Mouse (Mus musculus) ovary, postnatal 36 days (tissue): ENCODE measurements around the gene Gm8947.
"Not testable (repeated sequence)": the region's sequence is repeated elsewhere in the genome, so short reads cannot be mapped to it uniquely, and the experiment has no call there.

Source experiments
- DNase-seq: peaks from one replicate; pipeline ENCODE4 v3.0.0; 2022; ENCODE audit warnings: low spot score, mixed read lengths

Gm8947 gene

DNA sequence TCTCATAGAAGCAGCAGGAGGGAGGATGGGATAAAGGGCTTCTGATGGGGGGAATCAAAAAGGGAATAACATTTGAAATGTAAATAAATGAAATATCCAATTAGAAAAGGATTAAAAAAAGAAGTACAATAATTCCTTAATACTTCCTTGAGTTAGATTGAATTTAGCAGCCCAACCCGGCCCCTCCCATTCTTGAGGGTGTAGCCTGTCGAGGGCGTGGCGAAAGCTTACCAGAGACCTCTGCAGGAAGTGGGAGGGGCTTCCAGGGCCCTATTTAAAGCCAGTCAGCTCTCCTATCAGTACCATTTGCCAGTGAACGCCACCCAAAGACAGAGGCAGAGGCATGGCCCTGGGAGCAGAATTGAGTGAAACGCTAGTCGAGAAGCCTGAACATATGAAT is at the start of gene Gm8947:
Gene Gm8947 (plus strand): TSS at position 302 of the 400 bp plus-strand sequence.
- DNase-seq: not testable (repeated sequence)

DNA sequence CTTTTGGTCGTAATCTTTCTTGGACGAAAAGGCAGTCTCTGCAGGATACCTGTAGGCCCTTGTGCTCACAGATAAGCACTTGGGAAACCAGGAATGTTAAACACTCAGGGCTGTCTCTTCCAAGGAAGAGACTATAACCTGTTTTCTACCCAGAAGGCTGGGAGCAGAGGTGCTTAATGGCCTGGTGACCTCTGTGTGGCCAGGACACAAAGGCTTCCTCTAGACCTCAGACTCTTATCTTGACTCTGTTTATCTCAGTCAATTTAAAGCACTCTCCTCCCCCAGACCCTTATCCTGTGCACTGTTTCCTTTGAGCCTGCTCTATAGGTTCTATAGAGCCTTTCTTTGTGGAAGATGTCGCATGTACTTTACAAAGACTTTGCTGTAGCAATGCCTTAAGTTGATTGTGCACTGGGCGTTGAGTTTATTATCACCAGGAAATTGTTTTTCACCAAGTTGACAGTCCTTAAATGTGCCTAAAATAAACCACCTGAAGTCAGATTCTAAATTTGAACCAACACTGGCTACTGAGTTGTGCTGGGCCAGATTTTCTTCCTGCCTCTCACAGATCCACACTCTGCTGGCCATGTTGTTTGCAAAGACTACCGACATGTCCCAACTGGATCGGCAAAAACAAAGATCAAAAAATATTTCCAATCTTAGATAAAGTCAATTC is 47.6 kb upstream of the Gm8947 start:
- DNase-seq: no peak

DNA sequence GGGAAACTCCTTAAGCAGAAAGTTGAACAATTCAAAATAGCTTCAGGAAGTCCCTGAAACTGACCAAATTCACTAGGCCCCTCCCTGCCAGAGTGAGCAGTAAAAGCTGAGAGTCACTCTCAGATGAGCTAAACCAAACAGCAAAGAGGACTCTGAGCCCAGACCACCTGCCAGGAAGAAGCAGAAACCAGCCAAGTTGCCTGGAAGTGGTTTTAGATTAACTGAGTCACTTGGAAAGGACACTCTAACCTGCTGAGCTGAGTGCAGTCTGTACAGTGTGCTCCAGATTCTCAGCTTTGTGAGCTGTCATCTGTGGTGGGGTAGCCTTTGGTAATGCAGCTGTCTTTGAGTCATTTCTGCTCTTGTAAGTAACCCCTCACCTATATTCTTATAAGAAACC is 44.4 kb upstream of the Gm8947 start:
- no peak for DNase-seq

DNA sequence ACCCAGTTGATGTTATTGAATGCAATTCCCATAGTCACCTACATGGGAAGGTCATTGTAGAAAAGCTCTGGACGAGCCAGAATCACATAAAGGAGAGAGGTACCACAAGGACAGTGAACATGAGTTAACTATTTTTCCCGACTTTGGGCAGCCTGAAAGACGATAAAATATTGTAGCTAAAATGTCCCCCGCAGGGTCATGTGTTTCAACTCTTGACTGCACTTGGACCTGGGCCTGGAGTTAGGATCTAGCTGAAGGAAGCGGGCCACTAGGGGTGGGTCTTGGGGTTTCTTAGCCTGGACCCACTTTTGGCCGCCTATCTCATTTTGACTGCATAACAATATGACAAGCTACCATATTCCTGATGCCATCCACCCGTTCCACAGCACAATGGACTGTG is 42.0 kb upstream of the Gm8947 start:
- no peak for DNase-seq

DNA sequence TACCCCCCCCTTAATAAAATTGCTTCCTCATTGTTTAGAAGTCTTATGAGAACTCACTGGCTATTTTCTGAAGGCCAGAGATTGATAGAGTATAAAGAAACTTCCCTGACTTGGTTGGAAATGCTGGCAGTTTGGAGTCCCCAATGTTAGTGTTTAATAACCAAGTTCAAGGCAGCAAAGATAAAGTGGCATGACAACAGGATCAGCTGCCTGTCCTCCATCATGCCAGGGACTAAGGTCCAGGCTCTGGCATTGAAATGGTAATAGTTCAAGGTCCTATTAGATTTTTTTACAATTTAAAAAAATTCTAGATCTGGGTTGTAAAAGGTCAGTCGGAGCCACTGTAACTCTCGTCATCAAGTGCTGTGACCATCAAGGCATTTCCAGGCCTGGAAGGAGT is 41.1 kb upstream of the Gm8947 start:
- no peak for DNase-seq

DNA sequence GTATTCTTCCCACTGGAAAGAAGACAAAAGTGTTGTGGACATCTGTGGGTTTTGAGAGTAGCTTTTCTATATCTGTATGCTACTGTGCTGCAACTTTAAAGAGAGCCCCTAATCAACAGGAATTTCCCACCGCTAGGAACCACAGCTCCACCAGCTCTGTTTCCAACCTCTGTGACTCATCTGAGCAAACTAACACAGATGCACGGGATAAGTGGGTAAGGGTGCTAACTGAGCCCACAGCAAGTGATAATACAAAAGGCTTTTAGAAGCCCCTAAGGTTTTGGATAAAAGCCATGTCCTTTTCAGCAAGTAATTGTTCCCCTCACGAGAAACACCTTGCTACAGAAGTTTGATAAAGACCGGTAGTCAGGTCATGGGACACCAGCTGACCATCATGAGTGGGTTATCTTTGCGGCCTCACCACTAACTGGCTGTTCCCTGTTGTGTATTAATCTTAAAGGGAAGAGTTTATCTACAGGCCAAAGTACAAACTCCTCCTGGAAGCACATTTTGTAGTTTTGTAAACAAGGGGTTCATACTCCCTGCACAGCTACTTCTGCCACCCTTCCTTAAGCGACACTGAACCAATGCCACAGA is 39.0 kb upstream of the Gm8947 start:
- no peak for DNase-seq

DNA sequence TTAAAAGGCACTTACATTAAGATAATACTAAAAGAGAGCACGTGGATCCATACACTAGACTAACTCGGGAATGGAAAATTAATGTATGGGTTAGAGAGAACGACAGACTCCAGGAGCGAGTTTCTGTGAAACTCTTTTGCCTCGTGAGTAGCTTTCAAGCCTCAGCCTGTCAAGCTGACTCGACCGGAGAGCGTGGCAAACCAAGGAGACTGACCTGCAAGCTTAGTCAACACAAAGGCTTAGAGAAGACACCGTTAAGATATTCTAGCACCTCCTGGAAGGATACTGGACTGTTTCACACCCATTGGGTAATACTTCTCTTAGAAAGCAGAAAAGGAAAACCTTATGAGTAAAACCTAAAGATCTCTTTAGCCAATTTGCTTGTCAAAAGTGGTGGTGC is 38.0 kb upstream of the Gm8947 start:
- DNase-seq: not testable (repeated sequence)

DNA sequence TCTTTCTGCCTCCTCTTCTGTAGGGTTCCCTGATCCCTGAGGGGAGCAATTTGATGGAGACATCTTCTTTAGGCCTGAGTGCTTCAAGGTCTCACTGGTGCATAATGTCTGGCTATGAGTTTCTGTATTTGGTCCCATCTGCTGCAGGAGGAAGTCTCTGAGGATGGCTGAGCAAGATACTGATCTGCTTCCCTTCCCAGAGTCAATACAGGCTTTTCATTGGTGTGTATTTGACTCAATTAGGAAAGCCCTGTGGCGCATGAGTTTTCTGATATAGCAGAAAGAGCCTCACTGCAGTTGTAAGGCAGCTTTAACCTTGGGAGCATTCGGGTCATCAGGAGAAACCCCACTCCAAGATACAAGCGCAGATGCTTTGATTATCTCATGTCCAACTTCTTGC is 36.0 kb upstream of the Gm8947 start:
- no peak for DNase-seq

DNA sequence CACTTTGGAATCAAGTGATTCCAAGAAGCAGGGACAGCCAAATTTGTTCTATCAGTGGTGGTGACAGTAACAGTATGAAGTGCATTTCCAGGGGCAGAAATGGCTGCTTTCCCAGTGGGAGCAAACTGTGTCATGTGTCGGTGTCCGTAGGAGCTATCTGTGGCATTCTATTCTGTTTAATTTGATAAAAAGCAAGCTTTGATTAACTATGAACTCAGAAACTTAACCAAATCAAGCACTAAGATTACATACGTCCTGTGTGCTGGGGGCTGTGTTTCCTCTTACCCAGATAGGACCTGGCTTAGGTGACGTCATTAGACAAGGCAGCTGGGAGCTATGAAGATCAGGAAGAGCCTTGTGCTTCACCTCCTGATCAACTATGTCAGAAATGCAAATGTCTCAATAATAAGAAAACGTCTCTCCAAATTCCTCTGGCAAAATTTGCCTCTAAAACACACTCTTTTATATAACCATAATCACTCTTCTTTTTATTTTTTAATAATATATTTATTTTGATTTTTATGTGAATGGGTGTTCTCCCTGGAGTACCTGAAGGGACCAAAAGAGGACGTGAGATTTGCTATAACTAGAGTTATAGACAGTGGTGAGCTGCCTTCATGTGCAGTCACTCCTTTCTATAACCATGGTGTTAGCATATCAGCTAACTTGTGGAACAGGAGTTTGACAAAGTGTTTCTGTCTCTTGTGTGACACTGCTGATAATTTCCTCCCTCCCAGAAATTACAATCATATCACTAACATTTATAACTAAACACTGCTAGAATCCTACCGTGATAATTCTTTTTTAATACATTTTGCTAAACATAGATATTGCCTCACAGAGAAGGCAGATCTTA is 35.2 kb upstream of the Gm8947 start:
- DNase-seq: no peak

DNA sequence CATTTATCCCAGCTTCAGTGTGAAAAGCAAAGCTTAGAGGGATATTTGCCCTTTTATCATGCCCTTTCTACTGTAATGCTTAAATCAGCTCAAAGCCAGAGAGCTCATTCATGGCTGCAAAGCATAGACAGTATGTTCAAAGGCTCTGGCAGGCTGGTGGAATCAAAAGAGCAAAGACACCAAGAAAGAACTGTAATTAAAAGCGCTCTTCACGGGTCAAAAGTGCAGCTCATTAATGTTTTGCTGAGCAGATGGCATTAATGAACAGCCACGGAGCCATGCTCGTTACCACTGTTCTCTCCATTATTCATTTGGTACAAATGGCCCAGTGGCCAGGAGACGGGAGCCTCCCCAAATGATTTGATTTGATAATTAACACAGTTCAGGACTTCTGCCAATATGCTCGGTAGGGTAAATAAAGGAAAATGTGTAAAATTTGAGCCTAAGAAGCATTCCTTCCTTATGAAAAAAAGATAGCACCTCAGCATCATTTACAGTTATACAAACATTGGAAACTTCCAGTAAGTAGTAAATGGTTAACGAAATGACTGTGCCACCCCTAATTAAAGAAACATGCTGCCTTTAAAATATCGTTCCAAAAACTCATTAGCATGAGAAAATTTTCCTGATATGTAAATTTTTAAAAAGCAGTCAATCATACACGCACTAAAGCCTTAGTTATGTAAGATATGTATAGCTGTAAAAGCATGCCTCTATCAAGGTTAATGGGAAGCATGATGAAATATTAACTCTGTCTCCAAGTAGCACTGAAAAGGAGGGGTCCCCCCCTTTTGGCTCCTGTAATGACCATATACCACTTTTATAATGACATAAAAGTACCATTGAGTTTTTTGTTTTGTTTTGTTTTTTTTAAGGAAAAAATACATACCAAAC is 34.0 kb upstream of the Gm8947 start:
- DNase-seq: no peak

DNA sequence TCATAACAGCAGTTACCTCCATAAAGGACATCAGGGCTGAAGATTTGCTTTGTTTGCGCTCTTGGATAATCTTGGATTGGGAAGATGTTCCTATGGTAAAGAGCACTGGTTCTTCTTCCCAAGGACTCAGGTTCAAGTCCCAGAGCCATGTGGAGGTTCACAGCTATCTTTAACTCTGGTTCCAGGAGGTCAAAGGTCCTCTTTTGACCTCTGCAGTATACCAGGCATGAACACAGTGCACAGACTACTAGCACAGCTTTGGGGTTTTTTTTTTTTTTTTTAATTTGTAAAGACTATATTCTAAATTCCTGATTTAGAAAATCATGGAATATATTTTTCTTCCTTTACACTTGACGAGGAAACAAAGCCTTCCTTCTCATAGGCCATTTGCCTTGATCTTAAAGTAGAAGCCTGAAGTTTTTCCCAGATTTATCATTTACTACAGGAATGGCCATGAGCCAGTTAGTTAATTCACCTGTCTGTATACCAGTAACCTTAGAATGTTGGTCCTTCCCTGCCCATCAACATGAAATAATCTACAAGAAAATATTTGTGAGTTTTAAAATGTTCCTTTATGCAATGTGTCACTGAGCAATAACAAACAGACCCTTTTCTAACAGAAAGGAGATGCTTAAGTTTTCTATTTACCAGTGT is 33.2 kb upstream of the Gm8947 start:
- no peak for DNase-seq

DNA sequence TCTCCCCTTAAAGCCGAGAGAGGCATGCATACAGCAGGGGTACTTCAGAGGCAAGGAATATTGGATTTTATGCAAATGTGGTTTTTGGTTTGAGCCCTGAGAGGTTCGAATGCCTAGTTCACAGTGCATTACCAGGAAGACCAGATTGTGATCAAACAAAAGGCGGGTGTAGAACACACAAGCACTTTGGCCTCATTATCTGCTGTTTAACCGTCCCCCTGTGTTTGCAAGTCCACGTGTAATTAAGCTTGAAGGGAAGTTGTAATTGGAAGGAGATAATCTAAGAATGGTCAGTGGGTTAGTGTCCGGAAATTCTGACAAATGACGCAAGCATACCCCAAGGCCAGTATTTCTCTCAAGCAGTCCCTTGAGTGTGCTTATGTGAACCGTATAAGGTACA is 26.1 kb upstream of the Gm8947 start:
- no peak for DNase-seq

DNA sequence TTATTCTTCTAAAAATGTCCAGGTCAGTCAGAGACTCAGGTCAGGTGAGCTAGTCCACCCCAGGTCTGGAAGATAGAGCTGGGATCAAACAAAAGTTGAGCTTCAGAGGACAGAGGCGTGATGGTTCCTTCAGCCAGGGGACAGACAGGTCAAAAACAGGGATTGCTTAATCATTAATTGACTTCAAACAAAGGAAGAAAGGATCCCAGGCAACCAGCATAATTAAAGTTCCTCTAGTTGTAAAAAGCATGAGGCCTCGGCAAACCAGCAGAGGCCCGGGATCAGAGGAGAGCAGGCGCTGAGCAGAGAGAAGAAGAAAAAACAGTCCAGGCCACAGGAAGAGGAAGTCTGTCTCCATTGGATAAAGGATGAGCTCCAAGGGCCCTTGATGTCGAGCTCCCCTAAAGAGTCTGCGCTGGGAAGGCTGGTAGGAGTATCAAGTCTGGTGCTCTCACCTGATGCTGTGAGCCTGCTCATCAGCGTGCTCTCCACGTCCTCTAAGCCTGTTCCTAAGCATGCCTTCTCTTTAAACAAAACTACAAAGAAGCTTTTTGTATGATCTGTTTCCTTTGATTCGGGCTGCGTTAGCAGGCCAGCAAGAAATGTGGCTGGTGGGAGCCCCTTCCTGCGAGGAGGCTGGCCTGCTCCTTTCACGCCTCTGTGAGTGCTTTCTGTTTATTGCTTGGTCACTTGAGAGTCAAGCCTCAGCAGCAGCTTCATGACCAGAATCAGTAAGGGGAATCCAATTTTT is 24.7 kb upstream of the Gm8947 start:
- DNase-seq: no peak

DNA sequence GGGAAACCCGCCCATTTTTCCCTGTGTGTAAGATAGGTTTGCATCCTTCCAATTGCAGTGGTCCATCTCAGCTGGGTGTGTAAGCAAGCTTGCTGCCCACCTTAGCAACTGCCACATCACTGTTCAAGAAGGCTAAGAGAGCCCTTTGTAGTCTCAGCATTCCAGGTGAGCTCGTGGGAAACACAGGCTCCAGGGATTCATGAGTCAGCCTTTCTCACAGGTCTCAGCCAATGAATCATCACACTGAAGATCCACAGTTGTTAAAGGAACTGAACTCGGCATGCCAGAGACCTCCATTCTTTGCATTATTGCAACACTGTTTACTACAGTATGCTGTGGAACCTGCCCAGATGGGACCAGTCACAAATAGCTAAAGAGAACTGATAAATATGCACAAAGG is 23.5 kb upstream of the Gm8947 start:
- DNase-seq: no peak

DNA sequence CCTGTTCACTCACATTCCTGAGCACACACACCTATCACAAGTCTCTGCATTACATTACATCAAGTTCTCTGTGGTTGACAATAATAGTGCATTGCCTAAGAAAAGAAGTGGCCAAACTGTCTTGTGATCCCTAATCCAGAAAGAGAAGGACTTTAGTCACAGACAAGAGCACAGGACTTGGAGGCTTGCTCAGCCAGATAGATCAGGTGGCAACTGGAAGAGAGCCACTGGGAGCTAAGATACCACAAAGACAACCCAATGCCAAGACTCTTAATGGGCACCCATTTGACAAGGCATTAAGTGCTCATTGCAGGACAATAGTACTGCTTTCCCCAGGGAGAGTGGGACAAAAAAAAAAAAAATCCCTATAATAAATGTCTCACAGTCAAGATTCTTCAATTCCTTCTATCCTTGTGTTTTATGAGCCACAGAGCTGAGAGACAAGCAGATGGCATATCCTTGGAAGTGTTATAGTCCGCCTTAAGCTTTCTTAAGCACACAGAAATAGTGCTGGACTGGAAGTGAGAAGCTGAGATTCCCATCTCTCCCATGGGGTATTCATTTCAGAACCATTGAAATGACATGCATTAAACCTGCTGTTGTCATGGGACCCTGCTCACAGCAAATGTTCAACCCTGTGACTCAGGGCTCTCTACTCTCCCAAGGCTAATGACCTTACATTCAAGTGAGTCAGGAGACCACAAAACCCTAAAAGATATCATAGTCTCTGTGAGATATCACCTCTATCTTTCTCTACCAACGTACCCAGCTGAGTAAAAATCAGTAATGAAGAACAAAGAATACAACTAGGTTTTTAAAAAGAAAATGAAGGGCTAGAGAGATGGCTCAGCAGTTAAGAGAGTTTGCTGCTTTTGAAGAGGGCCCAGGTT is 20.4 kb upstream of the Gm8947 start:
- DNase-seq: no peak

DNA sequence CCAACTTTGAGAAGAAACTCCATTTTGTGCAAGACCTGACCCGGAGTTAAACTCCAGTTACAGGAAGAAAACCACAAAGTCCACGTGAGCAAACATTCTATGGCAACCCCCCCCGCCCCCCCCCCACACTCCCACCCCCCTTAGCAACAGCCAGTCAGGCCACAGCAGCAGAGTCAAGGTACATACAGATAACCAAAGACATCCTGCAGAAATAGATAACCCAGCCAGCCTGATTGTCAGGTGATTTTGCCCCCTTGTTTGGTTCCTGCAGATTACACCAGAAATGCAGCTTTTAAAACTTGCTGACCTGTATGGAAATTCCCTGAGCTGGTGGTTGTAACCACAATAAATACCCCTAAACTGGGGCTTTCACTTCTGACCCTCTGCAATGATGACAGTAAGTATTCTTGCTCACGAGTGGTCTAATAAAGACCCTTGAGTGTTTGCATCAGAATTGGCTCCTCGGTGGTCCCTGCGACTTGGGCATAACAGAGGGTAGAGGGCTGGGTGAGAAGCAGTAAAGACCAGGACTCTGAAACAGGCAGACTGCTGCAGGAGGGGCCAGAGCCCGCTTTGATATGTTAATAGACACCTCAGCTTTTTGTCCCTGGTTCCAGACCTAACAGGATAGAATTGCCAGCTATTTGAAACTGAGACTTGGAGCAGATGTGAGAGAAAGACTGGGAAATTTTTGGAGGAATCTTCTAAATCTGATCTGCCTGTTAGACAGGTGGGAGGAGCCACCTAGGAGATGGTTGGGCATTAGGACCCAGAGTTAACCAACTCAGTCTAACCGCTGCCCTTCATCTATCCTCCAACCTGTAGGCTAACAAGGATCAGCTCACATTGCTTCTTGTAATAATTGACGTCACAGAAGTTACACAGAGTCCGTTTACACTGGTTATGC is 14.9 kb upstream of the Gm8947 start:
- no peak for DNase-seq

DNA sequence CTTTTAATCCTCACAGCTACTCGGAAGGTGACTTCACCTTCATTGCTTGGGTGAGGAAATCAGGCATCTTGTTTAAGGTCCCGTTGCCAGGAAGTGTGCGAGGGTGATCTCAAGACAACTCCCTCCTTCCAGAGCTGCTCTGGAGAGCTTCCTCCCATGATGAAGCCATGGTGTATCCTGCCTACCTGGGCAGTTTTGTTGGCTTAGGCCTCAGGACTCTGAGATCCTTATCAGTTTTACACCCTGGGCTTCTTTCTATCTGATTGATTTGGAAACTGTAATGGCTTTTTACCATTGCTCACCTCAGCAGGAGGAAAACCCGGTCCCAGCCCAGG is 14.3 kb upstream of the Gm8947 start:
- no peak for DNase-seq

DNA sequence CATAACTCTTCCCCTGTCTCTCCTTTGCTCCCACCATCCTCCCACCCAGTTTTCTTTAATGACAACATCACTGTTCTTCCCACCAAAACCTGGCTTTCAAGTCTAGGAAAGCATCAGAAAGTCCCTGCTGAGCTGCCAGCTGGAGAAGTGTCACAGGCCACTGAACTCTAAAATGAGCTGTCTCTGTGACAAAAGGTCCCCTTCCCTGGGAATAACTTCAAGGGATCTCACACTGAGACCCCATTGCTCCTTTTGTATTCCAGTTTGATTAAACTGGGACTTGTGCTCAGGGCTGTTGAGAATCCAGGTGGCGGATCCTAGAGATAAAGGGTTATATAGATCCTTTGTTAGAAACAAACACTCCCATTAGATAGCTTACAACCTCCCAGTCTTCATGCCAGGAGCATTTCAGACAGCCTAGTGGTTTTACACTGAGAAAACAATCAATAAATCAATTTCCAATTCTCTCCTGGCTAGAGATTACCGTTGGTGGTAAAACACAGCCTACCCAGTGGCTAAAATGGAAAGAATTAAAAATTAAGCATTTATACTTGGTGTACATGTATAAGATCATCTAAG is 13.6 kb upstream of the Gm8947 start:
- no peak for DNase-seq

DNA sequence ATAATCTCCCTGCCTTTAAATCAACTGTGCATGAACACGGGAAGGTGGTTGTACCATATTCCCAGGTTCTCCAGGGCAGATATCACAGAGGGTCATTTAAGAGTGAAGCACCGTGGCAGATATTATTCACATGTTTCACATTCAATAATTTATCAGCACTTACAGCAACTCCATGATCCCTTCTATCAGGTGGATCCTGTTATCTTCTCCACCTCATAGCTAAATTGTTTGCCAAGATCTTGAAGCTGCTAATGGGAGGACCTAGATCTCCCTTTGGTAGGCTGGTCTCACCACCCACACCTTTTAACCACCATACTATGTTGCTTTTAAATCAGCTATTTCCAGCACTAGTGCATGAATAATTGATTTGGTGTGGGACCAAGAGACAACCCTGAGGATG is 12.0 kb upstream of the Gm8947 start:
- no peak for DNase-seq
